Mouse (Mus musculus): Measurements from ENCODE around the gene Tmem169.

Gene Tmem169

GRCm38 (mm10) chr1:72287893-72288292, 3.7 kb downstream of the Tmem169 start:
- DNase-seq = no peak

GRCm38 (mm10) chr1:72288527-72289150, 4.5 kb downstream of the Tmem169 start:
- DNase-seq = no peak

- no peak for DNase-seq
Measured at GRCm38 (mm10) chr1:72290896-72291295, 6.7 kb downstream of the Tmem169 start.

DNA sequence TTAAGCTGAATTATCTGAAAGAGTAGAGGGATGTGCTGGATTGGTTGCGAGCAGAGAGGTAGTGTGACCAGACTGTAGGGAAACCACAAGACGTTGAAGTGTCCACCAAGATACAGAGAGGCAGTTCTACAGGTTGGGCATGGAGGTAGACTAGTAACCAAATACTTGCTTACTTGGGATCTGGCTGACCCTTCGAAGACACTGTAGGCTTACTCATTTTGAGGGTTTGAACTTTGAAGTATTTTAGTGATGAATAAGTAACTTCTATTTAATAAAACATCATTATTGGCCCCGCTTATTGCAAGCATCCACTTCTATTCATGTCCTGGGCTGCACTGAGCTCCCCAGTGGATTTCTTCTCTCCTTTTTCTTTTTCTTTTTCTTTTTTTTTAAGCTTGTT, 7.3 kb downstream of the Tmem169 start:
- no peak for DNase-seq

- DNase-seq = no peak
Measured at GRCm38 (mm10) chr1:72291925-72292324, 7.8 kb downstream of the Tmem169 start.

DNA sequence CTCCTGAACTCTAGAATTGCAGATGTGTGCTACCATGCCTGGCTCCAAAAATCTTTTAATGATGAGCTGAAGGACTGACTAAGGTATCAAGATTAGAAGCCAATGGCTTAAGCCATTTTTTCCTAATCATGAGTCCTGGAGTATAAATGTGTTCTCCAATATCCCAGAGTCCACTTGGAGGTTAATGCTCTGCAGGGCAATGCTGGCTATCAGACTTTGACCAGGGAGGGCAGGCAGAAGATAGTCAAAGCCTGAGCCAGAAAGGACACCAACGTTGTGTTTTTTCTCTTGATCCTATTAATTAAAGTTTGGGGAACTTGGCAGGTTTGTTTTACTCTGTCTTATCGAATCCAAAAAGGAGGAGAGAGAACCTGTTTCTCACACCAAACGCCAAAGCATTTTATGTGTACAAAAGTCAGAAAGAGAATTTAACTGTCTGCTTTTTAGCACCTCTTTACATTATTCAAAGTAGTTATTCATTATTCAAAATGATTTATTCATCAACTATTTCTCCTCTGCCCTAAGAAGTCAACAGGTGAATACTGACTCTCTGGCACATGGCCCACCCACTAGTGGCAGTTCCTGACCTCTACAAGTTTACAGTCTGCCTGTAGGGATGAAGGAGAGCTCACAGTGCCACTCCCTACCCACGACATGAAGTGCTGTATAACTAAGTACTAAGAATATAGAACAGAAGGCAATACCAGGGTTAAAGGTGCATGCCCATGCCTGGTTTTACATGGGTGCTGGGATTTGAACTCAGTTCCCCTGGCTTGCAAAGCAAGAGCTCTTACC, 9.9 kb downstream of the Tmem169 start:
- DNase-seq = no peak

GRCm38 (mm10) chr1:72295746-72296145, 11.6 kb downstream of the Tmem169 start:
- DNase-seq = no peak

DNA sequence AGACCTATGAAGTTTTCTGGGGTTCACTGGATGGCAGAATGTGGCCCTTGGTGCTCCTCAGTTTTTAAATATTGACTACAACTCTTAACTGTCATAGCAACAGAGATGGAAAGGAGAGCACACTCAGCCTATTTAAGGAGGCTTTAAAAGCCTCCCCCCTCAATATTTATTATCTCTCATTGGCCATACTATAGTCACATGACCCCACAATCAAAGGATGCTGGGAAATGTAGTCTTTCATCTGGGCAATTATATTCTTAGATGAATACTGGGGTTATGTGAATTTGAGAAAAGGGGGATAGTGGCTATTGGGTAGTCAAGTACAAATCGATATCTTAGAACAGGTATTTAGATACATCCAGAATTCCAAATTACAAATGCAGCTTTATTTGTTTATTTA, 17.7 kb downstream of the Tmem169 start:
- no peak for DNase-seq

GRCm38 (mm10) chr1:72306241-72306640, 22.1 kb downstream of the Tmem169 start:
- DNase-seq = no peak

- no peak for DNase-seq
Measured at GRCm38 (mm10) chr1:72306679-72307181, 22.6 kb downstream of the Tmem169 start.

- DNase-seq = peak; percentile 97
Measured at GRCm38 (mm10) chr1:72307317-72307798, 23.2 kb downstream of the Tmem169 start, which contains the start of gene Xrcc5. TSS of gene Xrcc5 (plus strand) at chr1:72307421.

DNA sequence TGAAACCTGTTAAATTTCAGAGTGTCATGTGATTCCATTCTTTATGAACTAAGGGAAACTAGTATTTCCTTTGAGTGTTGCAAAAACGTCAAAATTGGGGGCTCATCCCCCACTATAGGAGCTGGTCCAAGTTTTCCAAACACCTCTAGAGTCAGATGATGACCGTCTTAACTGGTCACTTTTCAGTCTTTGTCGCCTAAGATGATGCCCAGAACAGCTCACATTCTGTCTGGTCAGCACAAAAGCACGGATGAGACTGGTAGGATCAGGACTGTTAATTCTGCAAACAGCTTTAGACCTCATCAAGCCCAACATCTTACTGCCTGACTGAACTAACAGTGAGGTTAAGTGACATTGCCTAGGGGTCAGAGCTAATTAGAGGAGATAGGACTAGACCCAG, 24.8 kb downstream of the Tmem169 start:
- peak; percentile 37 for DNase-seq

DNA sequence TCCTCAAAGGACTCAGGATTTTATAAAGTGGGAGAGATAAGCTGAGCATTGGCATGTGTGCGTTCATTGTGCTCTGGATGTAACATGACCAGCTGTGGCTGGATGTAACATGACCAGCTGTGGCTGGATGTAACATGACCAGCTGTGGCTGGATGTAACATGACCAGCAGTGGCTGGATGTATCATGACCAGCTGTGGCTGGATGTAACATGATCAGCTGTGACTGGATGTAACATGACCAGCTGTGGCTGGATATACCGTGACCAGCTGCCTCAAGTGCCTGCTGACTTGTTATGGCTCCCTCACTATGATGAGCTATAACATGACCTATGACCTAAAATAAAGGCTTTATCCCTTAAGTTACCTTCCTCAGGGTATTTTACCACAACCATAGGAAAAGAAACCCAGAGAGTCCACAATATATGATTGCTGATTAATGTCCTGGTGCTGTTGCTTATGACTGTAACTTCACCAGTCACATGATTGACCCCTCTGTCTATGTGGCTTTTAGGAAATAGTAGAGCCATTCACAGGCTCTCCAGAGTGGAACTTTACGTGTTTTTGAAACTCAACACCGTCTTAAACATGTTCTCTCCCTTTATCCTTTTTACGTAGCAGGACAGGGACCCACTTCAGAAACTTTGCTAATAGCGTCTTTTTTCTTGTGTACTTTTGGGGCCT, 25.7 kb downstream of the Tmem169 start:
- DNase-seq = peak; percentile 26

DNA sequence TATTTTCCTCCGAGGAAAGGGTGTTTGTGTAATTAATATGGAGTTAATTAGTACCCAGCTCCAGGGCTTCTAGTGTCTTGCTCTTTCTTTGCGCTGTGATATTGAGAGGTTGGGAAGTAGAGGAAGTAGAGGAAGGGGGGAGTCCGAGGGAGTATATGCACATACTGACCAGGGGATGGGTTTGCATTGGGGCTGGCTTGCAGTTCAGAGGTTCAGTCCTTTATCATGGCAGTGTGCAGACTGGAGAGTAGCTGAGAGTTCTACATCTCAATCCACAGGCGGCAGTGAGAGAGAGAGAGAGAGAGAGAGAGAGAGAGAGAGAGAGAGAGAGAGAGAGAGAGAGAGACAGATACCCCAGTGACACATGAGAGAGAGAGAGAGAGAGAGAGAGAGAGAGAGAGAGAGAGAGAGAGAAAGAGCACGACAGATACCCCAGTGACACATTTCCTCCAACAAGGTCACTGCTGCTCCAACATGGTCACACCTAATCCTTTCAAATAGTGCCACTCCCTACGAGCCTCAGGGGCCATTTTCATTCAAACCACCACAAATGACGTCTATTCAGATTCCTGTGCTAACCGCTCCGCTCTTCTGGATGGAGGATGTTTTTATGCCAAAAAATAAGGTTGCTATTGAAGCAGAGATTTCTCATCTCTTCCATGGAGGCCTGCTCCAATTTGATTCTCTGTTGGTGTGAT, 28.7 kb downstream of the Tmem169 start:
- no peak for DNase-seq

DNA sequence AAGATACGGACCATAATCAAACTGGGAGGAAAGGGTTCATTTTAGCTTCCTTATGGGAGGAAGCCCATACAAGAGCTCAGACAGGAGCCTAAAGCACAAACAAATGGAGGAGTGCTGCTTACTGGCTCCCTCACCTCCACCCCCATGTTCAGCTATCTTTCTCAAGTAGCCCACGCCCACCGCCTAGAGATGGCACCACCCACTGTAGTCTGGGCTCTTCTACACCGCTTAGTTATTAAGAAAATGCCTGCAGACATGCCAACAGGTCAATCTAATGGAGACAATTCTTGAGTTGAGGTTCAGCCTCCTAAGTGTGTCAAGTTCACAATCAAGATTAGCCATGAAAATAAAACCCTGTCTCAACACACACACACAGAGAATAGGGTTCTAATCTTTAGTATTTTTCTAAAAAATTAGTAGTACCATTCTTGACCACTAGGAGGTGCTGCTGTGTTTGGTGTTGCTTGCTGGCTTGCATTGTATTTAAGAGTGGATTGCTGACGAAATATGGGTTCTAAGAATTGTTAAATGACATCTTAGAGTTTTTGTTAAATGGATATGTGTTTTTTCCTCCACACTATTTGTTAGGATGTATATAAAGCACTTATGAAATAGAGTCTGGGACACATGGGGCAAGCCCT, 29.4 kb downstream of the Tmem169 start:
- peak; percentile 70 for DNase-seq

DNA sequence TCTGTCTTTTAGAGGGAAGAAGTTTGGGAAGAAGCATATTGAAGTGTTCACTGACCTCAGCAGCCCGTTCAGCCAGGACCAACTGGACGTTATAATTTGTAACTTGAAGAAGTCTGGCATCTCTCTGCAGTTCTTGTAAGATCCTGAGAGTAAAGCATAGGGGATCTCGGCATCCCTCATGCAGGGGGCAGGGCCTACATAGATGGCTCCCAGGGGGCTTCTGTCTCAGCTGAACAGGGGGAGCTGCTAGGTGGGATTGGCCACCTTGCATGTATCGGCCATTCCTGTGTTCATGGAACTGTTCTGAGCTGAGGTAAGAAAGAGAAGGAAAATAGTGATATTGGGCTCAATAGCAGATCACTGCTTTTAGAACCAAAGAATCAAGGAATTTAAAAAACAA, 31.3 kb downstream of the Tmem169 start:
- DNase-seq = no peak

- peak; percentile 9 for DNase-seq
Measured at GRCm38 (mm10) chr1:72316409-72316808, 32.2 kb downstream of the Tmem169 start.

GRCm38 (mm10) chr1:72316901-72317300, 32.7 kb downstream of the Tmem169 start:
- no peak for DNase-seq

GRCm38 (mm10) chr1:72320759-72321158, 36.6 kb downstream of the Tmem169 start:
- DNase-seq = no peak

DNA sequence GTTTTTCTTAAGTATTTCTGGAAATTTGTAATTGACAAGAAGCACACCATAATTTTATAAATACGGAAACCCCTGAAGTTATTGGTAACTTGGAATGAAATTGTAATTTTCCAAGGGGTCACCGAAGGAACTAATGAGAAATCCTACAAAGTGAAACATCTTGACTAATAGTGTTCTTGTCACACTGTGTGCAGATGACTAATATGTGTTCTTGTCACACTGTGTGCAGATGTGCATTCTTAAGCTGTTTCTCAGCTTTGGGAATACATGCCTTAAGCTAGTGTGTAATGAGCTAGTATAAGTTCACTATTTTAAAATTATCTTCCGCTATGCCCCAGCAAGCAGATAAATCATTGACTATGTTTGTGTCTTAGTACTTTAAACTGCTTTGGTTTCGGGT, 39.1 kb downstream of the Tmem169 start:
- DNase-seq = no peak

DNA sequence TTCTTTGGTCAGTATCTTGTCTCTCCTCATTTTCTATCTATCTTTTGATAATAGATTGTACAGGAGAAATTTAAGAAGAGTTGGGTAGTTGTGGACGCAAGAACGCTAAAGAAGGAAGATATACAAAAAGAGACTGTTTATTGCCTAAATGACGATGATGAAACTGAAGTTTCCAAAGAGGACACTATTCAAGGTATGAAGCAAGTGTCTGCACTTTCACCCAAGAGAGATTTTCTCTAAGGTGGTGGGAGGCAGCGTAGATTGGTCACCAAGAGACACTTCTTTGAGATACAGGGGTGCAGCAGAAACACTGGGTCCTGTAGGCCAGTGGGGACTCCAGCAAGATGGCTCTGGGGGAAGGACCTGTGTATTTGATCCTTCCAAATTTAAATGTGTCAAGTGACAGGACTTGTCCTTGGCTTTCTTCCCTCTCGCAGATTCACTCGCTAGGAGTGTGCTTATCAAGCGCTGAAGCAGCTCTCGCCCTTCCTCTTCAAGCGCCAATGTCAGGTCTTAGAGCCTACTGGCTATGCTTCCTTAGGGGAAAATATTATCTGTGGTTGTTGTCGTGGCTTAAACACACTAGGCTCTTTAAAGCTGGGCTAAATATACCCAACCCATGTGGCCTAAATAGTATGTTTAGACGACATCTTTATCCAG, 42.1 kb downstream of the Tmem169 start:
- DNase-seq = no peak

GRCm38 (mm10) chr1:72334807-72335206, 50.6 kb downstream of the Tmem169 start:
- DNase-seq = no peak

Data from retina, postnatal 1 day (tissue).